Mouse (Mus musculus) embryo, embryonic 9.5 days (tissue): ENCODE data around the gene Apobec2.
A peak's percentile ranks its signal among the peaks of the same experiment; 100 is the strongest.
"Not testable (repeated sequence)": the region's sequence is repeated elsewhere in the genome, so short reads cannot be mapped to it uniquely, and the experiment has no call there.

ENCODE experiments used
- DNase-seq: peaks from one replicate; pipeline ENCODE4 v3.0.0-alpha.2; 2017; ENCODE audit errors: extremely low spot score

Gene Apobec2

DNA sequence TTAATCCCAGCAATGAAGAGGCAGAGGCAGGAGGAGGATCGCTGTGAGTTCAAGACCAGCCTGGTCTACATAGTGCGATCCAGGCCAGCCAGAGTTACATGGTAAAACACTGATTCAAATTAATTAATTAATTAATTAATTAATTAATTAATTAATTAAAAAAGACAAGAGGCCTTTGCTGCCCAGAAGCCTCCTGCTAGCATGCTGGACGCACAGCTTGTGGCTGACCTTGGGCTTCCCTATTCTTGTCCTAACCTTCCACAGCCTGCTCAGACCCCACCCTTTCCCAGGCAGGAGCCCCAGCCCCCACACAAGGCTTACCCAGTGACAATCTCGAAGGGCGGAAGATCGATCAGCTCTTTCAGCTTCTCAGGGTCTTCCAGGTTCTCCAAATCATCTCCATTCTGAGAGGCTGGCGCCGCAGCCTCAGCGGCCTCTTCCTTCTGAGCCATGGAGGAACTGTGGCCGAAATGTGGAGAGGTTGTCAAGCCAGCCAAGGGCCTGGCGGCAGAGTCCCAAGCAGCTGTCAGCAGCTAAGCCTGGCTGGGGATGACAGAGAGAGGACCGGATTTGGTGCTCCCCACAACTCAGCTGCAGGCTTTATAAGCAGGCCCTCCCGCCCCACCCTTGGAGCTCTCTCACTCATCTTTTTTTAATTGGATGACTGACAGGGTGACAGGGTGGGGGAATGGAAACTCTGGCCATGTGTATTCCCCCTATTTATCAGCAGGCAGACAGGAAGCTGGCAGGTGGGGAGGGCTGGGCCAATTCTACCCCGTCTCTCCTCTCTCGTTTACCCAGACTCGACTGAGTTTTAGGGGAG is at the start of gene Apobec2:
Apobec2 (minus strand) TSS at position 773 of the 823 bp plus-strand sequence.
- DNase-seq, result no peak

DNA sequence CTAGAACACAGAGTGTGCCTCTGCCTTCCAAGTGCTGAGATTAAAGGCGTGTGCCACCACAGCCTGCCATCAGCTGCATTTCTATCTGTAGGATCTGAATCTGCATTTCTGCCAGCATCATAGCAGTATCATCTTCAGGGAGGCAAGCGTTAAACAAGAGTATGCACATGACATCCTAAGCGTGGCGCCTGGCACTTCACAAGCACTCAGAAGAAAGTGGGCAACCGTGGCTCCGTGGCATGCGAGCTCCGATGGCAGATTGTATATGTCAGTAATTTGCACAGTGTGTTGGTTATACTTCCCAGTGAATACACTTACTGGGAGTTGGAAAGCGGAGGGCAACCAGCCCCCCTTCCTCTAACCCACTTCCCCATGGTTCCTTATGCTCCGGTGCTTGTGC is 47.2 kb upstream of the Apobec2 start:
- no peak for DNase-seq

DNA sequence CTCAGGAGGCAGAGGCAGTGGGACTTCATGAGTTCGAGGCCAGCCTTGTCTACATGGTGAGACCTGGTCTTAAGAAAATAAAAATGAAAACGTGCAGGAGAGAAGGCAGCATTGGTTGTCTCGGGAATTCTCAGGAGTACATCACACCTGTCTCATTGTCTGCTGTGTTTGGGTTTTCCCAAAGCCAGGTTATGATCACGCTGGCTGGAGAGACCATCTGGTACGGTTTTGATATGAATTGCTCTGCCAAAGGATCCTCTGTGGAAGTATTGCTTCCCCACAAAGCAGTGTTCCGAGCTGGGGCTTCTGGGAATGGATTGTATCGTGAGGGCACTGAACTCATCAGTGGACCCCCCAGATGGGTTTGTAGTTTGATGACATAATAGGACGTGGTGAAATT is 42.7 kb upstream of the Apobec2 start:
- no peak for DNase-seq

DNA sequence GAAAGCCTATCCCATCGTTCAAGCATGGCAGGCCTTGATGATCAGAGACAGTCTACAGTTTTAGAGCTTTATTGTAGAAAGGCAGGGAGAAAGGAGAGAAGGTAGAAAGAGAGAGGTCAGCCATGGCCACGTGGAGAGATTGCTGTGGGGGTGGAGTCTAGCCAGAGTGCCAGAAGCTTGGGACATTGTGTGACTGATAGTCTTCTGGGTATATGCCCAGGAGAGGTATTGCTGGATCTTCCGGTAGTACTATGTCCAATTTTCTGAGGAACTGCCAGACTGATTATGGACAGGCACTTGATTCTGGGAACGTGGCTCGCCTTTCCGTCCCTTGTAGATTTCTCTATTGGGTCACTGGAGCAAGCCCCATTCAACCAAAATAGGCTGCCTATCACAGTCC is 41.6 kb upstream of the Apobec2 start:
- not testable (repeated sequence) for DNase-seq

DNA sequence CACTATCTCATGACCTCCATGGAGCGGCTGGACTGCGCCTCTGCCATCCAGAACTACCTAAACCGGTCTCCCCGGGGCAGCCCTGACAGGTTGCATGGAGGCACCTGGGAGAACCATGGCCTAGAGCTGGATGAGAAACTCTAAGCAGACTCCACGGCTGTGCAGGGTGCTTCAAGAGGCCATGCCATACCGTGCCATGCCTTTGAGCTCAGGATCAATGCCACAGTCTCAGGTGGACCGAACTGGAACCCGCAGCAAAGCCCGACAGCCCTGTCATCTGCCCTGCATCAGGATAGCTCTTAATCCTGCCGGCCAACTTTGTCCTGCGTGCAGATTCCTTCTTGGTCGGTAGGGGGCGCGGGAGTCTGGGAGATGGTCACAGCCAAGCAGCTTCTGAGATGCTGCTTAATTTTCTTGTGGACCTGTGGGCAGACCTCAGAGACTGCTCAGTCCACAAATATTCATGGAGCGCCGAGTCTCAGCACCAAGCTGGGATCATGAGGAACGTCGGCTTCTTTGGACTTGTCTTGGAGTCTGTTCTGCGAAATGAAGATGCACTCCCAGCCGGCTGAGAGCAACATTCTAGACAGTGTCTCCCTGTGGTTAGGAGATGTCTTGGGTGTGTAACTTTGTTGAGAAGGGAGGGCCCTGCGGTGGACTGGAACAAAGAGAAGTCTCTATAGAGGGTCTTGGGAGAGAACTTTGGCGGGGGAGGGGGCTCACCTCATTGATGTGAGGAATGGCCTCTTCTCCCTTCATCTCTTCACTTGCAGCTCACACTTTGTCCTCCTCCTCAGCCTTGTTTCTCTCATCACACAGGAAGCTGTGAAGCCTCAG is 34.9 kb upstream of the Apobec2 start:
- DNase-seq, result peak; percentile 85

DNA sequence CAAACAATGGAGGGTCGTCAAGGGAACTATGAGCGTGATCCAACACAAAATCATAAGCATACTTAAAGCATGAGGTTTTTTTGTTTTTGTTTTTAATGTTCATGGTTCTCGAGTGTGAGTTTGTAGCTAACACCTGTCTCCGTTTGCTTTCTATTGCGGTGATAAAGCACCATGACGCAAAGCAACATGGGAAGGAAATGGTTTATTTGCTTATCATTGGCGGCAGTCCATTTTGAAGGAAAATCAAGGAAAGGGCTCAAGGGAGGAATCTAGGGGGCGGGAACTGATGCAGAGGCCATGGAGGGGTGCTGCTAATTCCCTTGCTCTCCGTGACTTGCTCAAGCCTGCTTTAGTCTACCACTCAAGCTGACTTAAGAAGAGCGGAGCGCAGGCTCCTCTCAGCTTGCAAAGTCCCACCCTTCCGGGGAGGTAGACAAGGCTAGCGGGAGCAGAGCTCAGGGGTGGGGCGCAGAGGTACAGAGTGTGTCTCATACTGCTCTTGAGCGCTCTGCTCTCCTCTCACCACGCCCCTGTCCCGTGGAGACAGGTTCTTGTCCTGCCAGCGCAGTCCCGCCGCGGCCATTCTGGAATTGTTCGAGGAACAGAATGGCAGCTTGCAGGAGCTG is 34.2 kb upstream of the Apobec2 start:
- no peak for DNase-seq

DNA sequence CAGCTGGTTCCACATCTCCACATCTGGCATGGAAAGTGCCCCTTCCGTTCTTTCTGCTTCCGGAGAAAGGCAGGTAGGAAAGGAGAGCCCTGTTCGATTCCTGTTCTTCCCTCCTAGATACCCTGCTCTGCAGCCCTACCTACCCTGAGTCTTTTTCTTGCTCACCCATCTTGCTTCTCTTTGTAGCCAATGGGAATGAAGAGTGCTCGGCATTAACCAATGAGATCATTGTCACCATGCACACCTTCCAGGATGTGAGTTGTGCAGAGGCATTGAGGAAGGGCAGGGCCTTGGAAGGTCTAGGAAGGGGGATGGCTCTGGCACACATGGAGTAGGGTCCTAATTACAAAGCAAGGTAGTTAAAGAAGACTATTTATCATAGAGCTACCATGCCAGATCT is 30.7 kb upstream of the Apobec2 start:
- DNase-seq, result no peak

DNA sequence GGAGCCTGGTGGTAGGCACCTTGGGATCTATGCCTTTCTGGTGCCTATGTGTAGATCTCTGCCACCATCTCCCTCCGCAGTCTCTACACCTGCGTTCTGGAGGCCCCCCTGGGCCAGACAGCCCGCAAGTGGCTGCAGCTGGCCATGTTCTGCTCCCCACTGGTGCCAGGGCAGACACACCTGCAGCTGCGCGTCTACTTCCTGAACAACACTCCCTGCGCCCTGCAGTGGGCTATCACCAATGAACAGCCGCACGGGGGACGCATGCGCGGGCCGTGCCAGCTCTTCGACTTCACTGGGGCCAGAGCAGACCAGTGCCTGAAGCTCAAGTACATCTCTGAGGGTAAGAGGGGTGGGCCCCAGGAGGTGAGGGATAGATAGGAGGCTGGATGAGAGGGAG is 29.4 kb upstream of the Apobec2 start:
- no peak for DNase-seq

DNA sequence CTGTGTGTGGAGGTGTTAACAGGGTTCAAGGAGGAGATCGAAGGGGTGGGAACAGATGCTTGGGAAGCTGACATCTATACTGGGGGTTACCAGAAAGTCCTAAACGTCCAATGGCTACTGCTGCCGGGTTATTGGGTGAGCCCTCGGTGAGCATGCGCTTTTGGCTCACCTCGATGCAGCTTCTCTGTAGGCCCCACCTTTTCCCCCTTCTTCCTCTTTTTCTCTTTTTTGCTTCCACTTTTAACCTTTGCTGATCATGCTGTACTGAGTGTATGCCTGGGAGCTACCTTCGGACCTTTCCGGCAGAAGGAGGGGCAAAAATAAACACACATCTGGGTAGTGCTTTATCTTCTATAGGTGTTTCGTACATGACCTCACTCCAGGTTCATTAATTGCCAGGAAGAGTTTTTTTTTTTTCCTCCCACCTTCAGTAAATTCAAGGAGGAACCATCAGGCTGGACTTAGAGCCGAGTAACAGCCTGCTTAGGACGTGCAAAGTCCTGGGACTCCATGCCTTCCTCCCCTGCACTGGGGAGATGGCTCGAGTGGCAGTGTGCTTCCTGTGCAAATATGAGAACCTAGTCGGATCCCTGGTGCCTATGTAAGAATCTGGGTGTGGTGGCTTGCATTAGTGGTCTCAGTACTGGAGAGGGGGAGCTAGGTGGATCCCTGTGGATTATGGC is 25.4 kb upstream of the Apobec2 start:
- no peak for DNase-seq

DNA sequence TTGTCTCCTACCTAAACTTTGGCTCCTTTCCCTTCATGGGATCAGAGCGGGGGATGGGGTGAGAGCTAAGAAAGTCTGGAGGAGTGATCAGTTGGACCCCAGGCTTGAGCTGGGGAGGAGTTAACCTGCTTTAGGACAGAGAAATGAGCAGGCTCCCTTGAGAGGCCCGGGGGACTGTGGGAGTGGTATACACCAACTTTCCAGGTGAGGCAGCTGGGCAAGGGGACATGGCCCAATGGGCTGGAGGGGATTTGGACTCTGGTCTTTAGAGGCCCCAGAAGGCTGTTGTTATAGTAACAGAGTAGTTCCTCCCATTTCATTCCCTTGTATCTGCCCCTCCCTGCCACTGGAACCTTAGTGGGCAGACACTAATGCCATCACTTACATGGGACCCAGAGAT is 23.2 kb upstream of the Apobec2 start:
- DNase-seq, result no peak

DNA sequence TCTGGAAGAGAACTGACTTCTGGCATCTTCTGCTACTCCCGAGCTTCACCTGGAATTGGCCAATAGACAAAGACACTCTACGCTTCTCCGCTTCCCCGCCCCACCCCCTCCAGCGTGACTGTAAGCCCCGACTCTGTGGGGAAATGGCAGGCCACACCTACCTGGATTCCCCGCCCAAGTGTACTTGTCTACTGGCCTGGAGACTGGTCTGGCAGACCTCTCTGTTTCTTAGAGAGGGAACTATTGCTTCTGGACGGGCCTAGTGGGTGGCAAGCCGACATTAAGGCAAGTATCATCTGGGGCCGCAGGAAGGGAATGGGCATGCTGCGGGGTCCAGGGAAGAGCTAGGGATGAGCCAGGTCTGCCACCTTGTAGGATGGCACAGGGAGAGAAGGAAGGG is 22.0 kb upstream of the Apobec2 start, which contains the start of gene Unc5cl:
Unc5cl (plus strand) TSS at position 214 of the 400 bp plus-strand sequence.
- no peak for DNase-seq

DNA sequence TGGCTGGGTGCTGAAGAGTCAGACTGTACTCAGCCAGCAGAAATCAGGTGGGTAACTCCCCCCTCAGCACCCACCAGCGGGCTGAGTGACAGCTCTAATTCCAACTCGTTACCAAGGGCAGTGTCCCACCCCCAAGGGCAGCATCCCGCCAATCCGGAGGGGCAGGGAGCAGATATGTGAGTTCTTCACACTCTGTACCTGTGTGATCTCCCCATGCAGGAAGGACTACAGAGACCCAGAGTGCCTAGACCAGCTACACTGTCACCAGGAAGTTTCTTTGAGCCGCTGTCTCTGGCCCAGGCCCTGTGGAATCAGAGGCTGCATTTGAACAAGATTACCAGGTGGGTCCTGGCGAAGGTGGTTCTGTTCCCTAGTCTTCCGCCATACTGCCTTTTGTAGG is 21.5 kb upstream of the Apobec2 start:
- no peak for DNase-seq

DNA sequence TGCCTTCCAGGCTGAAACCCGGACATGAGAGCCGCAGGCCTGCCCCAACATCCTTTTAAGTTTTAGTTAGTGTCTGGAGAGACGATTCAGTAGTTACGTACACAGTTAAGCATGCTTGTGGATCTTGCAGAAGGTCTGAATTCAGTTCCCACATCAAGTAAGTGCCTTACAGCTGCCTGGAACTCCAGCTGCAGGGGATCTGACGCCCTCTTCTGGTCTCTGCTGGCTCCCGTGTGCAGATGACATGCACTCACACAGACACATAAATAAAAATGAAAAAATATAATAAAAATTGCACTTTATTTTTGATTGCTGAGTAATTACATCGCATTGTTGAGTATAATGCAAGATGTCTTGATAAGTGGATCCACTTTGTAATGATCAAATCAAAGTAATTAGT is 20.8 kb upstream of the Apobec2 start:
- DNase-seq, result no peak

DNA sequence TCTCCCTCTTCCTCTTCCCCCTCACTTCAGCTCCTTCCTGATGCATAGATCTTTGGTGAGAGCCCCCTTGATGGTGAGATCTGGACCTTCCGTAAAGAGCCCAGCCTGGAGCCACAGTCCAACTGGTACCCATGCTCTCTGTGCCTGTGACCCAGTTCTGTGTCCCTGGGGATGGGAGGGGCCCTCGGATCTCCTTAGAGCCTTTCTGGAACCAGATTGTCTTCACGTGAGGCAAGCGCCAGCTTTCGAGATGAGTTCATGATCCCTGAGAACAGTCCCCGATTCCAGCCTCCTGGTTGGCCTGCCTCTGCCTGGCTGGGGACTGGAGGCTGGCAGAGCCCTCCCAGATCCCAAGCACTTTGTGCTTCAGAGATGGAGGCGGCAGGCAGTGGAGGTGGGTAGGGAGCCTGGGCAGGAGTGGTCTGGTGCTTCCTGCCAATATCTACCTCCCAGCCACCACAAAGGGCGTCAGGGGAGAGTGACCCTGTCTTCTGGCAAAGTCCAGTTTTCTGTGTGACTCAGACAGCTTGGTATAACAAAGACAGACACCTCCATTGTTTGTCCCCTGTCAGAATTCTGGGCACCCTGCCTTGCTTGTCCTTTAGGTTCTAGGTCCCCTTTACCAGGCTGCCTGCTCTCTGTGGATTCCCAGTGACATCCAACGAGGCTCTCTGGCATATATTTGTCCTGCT is 19.2 kb upstream of the Apobec2 start:
- no peak for DNase-seq

DNA sequence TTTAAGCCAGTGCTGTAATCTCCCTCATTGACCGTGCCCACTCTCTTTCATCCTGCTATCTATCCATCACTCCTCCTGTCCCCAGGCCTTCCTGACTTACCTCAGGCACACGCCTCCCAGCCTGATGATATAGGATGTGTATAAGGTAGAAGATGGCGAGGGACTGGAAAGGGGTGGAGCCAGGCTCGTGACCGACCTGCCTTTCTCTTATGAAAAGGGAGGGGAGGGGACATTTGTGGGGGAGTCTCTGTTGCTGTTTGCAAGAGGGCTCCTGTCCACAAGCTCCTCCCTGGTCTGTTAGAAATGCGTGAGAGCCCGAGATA is 18.6 kb upstream of the Apobec2 start, which contains the start of gene Tspo2:
Tspo2 (minus strand) TSS at position 170 of the 323 bp plus-strand sequence.
- DNase-seq, result no peak

DNA sequence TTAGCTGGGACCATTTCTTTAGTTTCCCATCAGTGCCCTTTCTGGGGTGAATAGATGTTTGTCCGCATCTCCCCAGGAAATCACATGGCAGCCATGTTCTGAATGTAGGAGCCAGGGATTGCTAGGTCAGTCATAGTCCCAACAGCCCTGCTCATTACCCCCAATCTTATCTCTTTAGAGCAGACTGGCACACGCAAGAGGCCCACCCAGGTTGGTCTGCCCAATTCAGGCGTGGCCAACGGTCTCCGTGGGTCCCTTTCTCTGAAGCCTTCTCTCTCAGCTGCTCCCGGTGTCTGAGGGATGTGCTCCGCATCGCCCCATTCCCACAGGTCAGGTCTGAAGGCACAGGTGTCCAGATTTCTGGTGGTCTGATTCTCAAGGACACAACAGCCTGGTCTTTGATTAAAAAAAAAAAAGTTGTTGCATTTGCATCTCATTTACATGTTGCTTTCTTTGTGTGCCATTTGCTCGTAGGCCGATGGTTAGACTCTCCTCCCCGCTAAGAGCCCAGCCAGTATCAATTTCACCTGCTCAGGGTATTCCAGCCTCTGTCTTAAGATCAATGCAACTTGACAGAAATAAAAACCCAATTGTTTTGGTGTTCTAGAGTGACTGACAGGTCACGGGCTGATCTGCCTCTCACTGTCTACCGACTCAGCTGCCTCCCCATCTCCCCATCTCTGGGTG is 18.1 kb upstream of the Apobec2 start:
- DNase-seq, result no peak

DNA sequence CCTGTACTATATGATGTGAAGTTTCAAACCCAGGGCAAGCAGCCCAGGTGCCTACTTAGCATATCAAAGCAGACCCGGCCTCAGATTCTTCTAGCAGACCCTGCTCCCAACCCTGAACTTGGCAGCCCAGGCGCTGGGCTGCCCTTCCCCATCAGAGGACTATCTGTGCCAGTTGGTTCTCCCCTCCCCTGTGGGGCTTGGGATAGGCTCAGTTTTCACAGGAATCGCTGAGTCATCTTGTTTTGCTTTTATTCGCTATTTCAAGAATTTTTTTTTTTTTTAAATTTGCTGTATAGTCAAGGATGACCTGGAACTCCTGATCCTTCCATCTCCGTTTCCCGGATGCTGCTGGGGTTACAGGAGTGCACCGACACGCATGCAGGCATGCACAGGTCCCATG is 14.9 kb upstream of the Apobec2 start:
- no peak for DNase-seq

DNA sequence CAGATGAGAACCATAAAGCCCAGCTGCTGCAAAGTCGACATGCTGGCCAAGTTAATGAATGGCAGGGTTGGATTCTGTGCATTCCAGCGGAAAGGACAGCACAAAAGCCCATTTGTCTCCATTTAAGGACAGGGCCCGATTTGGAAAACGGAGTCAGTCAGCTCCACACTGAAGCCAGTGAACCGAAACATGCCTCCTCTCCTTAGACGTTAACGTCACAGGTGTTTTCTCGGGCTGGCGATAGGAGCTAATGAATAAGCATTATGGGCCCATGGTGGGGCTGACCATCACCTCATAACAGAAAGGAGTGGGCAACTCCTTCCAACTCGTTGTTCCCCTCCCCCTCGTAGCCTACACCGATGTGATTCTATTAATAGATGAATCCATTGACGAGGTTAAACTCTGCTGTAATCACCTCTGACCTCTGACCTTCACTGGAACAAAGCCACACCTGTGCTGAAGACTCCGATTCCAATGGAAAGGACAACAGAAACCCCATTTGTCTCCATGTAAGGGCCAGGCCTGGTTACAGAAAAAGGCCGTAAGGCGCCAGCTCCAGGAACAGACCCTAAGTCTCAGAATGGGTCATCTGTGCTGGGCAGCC is 10.9 kb upstream of the Apobec2 start:
- no peak for DNase-seq

DNA sequence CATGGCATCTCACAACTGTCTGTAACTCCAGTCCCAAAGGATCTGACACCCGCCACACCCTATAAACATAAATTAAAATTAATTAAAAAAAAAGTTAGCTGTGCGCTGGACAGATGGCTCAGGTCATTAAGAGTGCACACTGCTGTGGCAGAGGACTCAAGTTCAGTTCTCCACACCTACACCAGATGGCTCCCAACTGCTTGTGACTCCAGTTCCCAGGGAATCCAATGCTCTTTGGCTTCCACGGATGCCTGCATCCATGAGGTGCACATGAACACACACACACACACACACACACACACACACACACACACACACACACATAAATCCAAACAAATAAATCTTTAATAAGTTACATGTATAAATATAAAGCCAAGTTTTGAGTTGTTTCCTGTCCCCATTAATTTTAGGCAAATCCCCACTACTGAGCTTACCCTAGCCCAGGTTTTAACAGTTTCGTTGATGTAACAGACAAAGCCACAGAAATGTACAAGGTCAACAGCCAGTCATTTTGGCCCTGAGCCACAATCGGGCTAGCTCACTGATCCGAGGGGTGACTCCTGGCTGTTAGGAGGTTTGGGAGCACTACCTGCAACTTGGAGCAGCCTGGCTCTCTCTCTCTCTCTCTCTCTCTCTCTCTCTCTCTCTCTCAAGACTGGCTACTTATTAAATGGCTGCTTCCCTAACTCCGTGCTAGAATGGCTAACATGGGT is 10.2 kb upstream of the Apobec2 start:
- DNase-seq, result no peak
